Mouse (Mus musculus): ENCODE results near the gene Neo1. TPM values are rescaled to one million over a fixed set of nuclear protein-coding genes. Genes with fewer than 3 reads are reported as not detected.

The Neo1 gene
- polyA plus RNA-seq, 1 experiment from 2014 or later = 33.9 TPM

GRCm38 (mm10) chr9:58832939-58833338 lies 203.3 kb downstream of the Neo1 start:
- Histone ChIP-seq H3K27ac (replicated peaks in 1 of 2; ENCODE audit: control insufficient read depth in 1 of 2, insufficient read depth in 1 of 2, low read depth in 2 of 2, low read length in 2 of 2) (no peak overlapping the region), H3K36me3 (ENCODE audit: control insufficient read depth, insufficient read depth, low read length) (no peaks in the 10 kb centered on the region), H3K9me3 (ENCODE audit: control insufficient read depth, low read length) (no peaks in the 10 kb centered on the region), H3K4me3 (ENCODE audit: control insufficient read depth in 1 of 2, insufficient read depth in 1 of 2, low read depth in 1 of 2, low read length in 2 of 2) (no peak overlapping the region), H3K4me1 (ENCODE audit: control insufficient read depth in 2 of 2, insufficient read depth in 2 of 2, low read length in 2 of 2) (peaks cover 46 to 54% of the 10 kb centered on the region in 2 experiments), H3K9ac (ENCODE audit: low read length) (no peak overlapping the region), H3K4me2 (ENCODE audit: low read length) (no peak overlapping the region), H3K27me3 (ENCODE audit: control insufficient read depth, insufficient read depth, low read length) (no peaks in the 10 kb centered on the region)
- no peak for ATAC-seq (ENCODE audit: insufficient number of reproducible peaks, insufficient read depth, low FRiP score, low read depth)
- WGBS = 77% methylated on average over 3 of the region's 3 CpGs

- H3K4me2 ChIP-seq (ENCODE audit: low read length) = no peak overlapping the region
- H3K9me3 ChIP-seq (ENCODE audit: control insufficient read depth, low read length) = no peaks in the 10 kb centered on the region
- peaks cover 18% of the 10 kb centered on the region; the same call in 1 of the 2 replicates for H3K27me3 ChIP-seq (ENCODE audit: control insufficient read depth, insufficient read depth, low read length)
- ATAC-seq (ENCODE audit: insufficient number of reproducible peaks, insufficient read depth, low FRiP score, low read depth) = no peak
- H3K9ac ChIP-seq (ENCODE audit: low read length) = 0 out of 2 replicates have a peak overlapping the region, but pooled peaks have one; percentile 30
- H3K4me3 ChIP-seq (ENCODE audit: control insufficient read depth in 1 of 2, insufficient read depth in 1 of 2, low read depth in 1 of 2, low read length in 2 of 2) = no peak overlapping the region
- 37% methylated on average over 4 of the region's 4 CpGs for WGBS
- peaks cover 21 to 30% of the 10 kb centered on the region in 2 experiments for H3K4me1 ChIP-seq (ENCODE audit: control insufficient read depth in 2 of 2, insufficient read depth in 2 of 2, low read length in 2 of 2)
- peak overlapping the region; percentile 16 to 30; a peak in 2 of 4 replicates for H3K27ac ChIP-seq (replicated peaks in 1 of 2; ENCODE audit: control insufficient read depth in 1 of 2, insufficient read depth in 1 of 2, low read depth in 2 of 2, low read length in 2 of 2)
- no peaks in the 10 kb centered on the region for H3K36me3 ChIP-seq (ENCODE audit: control insufficient read depth, insufficient read depth, low read length)
Observed at GRCm38 (mm10) chr9:58829627-58830026, 206.6 kb downstream of the Neo1 start.

Other genes with a start within 250 kb of the Neo1 start
- gene Hcn4, start 213.0 kb downstream of the Neo1 start, polyA plus RNA-seq (2014; fragmentation: Nextera tagmentation; extraction: Ambion mirVana) = 2.0 and 3.6 TPM in 2 replicates